Mouse (Mus musculus) CD4-positive helper T cell, adult 2 months (primary cell): ENCODE results near the gene Bdkrb2.

Source experiments
- DNase-seq: peaks from one replicate; pipeline ENCODE4 v3.0.0-alpha.2; 2012; ENCODE audit warnings: low read depth, missing footprints, low spot score

The Bdkrb2 gene

DNA sequence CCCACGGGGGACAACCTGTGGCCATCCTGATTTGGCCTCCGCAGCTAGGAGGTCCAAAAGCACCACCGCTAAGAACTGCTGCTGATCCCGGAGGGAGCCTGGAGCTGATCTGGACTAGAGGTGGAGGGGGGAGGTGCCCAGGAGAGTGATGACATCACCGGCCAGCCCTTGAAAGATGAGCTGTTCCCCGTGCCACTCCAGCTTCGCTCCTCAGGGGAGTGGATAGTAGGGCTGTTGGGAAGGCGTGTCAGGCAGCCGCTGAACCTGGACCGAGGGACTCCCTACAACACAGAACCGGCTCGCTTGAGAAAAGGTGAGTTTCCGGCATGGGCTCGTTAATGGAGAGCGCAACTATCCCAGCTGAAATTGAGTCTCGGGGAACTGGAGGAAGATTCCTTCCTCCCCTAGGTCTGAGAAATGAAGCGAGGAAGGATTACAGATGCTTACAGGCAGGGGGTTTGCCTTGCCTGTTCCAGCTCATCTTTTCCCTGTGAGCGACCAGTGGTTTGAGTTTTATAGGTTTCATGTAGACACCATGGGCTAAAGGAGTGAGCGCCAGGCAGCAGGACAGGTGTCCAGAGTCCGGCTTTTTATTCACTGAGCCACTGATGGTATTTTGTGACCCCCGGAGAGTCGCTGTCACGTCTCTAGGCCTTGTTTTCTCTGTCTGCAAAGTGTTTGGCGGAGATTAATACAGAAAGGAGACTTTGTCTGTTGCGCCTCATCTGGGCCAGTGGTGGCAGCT, at the start of gene Bdkrb2:
Bdkrb2 (plus strand) TSS at position 291 of the 745 bp plus-strand sequence.
- no peak for DNase-seq

DNA sequence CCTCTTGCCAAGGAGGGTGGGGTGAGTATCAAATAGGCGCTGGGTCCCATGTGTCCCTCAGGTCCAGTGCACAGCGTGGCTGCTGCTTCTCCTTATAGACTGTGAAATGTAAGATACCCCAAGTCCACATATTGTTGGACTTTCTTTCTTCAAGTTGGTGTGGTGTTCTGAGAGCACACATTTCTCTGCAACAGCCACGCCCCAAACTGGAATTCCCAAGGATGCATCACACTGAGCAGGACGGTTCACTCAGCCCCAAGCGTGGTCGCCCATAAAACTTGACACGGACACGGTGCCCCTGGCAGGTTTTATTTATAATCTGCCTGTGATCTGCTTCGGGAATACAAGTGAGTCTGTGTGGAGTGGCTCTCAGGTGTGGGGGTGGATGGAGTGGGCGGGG, 48.9 kb upstream of the Bdkrb2 start:
- no peak for DNase-seq

DNA sequence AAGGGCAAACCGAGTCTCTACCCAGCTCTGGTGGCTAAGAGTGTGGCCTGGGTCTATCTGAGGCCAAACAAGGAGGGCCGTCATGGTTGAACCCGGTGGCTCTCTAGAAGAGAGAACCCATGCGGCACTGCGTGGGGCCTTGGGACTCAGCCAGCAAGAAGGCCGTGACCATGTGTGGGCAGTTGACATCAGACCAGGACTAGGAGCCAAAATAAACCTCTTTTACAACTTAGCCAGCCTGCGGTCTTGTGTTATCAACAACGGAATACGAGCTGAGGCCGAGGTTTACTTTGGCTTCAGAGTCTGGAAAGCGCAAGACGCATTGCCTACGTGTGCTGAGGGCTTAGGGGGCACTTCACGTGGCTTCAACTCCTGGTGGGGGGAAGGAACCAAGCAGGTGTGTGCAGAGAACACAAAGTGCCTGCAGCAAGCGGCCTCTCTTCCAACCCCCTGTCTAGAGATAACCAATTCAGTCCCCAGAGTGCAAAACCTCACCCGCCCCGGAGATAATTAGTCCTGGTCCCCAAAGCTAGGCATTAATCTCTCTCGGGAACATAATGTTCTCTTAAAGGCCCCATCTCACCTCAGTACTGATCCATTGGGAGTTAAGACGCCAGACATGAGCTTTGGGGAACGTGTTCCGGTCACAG, 45.9 kb upstream of the Bdkrb2 start:
- no peak for DNase-seq

DNA sequence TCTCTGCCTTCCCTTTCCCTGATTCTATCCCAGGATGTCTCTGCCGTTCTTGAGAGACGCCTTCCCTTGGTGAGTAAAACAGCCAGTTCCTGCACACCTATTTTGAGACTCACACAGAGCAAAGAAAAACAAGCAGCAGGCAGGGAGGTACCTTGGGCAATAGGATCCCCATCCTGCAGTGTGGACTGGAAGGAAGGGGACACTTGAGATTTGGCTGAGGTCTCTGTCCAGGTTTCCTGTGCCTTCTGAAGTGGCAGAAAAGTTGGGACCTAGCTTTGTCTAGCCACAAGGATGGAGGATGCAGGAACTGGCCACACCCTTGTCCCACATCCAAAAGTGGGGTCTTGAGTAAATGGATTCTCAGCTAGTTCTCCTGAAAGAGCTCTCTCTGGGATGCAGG, 43.2 kb upstream of the Bdkrb2 start:
- no peak for DNase-seq

DNA sequence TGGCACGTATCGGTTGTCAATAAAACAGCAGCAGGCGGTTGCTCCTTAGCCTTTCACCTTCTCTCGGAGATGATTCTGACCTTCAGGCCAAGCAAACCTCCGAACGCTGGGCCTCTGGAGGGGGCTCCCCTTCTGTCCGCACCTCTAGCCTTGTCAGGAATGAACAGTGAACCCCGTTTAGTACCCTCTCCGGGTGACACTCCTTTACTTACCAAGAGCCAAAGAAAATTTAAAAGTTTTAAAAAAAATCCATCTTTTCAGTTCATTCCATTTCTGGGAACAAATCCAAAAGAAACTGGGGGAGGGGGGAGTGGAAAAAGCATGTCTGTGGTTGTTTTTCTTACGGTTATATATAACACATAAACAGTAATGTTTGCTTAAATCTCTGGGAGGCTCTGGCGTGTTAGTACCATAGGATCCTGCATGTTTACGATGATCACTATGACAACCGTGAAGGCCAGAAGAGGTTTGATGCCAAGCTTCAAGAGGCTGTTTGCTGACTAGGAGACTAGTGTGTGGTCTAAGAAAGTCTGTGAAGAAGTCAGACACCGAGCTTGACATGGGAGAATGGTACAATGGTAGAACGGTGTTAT, 41.8 kb upstream of the Bdkrb2 start:
- no peak for DNase-seq

DNA sequence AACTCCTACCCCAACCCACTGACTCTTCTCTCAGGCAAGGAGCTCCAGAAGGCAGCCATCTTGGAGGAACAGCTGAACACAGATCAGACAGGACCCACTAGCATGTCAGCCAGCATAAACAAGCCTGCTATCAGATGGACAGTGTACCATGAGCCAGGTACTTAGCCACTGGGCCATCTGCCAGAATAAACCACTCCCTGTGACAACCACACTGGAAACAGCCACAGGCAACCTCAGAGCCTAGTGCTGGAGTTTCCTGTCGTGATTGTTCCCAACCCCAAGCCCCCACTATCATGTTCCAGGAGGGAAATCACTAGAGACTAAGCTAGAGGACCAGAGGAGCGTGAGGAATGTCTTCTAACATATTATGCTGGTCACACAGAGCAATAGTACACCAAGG, 39.3 kb upstream of the Bdkrb2 start:
- no peak for DNase-seq

DNA sequence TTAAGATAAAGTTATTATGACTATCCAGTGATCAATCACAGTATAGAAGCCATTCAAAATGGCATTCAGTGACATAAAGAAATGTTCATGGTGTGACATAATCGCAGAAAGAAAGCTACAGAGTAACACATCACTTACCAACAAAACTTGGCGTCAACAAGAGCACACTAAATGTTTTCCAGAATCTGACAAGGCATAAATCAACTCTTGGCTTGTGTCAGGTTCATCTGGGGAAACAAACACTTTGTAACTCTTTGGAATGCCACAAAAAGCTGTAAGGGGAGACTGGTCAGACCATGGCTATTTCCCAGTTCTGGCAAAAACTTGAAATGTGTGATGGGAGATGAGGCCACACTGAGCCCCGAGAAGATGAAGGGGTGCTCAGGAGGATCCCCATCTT, 36.8 kb upstream of the Bdkrb2 start:
- DNase-seq = no peak

DNA sequence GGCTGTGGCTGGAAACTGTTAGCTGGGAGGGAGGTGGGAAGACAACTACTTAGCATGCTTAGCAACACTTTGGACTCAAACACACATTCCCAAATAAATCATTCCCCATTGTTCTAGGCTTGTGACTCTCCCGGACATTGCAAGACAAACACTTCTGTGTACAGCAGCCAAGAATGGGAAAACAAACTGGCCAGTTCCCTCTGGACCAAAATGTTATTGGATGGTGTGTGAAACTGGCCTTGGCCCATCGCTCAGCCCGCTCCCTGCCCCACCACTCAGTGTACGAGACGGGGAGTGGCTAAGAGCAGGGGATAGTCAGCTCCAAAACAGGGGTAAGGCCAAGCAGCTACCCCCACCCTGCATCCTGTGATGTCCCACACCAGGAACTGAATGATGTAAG, 36.2 kb upstream of the Bdkrb2 start:
- DNase-seq = no peak

DNA sequence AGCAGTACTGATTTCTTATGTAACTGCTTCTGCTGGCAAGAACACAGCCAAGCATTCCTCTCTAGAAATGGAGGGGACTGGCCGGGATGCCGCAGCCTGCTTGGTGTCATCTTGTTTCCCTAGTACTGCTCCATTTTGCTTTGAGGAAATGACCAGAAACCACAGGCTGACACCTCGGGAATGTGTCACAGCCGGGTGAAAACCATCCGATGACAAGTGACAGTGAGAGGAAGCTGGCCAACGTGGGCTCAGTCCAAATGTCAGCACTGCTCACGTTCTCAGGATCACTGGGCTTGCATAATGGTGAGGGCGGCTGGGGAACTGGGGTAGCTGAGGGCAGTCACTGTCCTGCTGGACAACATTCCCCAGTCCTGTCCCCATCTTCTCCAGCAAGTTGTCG, 33.5 kb upstream of the Bdkrb2 start:
- no peak for DNase-seq

DNA sequence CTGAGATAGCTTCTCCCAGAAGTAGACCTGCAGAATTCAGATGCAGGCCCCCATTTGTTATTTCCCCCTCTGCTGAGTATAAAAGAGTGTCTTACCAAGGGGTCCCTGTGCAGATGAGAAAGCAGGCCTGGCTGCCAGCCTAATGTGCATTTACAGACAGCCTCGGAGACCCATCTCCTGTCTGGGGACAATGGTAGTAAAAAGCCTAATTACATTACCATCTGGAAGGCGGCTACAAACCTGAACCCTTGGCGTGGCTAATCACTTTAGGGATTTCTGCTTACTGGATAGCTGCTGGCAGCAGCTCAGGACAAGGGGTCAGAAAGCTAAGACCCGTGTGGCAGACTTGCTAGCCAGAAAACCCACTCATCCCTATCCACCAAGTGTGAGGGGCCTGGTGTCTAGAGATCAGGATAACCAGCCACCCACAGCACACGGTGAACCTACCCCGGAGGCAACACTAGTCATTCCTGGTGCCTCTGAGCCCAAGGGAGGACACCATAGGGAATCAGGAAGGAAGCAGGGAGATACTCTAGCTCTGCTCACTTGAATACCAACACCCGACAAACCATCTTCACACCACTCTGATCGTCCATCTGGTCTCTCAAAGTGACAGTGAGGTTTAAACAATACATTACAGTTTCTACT, 31.2 kb upstream of the Bdkrb2 start:
- DNase-seq = no peak

DNA sequence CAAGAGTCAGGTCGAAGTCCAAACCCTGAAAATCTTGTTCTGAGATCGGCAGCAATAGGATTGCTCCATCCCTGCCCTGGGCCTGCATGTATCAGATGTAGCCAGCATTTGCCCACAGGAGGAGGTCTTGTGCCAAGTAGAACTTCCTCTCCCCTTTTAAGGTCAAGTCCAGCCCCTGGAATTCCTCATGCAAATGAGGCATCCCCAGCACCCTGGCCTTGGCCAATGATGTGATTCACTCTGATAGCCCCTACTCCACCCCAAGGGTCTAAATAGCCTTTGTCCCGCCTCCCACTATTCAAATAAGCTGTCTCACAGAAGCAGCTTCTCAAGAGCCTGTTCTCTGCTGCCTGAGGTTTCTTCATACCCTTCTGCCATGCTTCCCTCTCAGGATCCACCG, 28.2 kb upstream of the Bdkrb2 start:
- DNase-seq = no peak

DNA sequence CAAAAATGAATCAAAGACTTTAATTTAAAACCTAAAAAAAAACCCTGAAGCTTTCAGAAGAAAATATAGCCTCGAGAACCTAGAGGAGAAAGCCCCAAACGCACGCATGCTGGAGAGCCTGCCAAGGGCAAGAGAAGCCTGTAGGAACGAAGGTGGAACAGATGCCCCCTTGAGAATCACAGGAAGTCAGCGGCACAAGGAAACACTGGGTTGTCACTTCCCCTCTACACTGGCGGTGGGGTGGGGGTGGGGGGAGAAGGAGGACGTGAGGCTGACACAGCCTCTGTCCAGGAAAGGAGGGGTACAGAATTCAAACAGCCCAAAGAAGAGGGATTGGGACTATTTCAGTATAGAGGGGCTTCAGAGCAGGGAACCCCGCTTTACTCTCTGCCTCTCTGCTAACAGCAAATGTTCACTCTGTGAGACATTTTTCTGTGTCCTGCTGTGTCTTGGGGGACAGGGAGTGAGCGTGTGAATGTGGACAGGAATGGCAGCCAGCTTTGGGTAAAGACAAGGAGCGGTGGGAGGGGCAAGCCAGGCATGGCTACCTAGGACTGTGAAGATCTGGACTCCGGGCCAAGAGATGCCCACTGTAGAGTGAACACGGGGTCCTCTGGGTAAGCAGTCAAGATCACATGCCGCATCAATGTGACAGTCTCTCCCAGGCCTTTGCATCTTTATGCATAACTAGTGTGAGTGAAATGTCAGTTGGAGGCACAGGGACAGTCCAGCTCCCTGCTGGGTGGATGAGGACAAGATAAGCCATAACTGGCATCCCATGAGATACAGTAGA, 26.9 kb upstream of the Bdkrb2 start:
- DNase-seq = no peak

DNA sequence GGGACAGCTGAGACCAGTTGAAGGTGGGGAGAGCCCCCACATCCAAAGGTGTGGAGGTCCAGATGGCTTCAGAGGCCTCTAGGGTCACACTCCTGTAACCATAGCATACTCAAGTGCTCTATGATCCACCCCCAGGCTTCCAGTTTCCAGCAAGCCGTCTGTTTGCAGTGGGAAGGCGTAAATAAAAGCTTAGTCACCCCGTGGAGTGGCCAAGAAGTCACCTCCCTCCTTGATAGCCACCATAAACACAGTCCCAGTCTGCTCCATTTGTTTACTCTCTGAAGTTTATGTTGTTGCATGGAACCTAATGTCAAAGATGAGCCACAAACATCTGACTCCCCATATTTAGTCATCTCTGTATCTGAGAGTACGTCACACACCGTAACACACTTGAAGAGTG, 25.9 kb upstream of the Bdkrb2 start:
- peak; percentile 22 for DNase-seq

DNA sequence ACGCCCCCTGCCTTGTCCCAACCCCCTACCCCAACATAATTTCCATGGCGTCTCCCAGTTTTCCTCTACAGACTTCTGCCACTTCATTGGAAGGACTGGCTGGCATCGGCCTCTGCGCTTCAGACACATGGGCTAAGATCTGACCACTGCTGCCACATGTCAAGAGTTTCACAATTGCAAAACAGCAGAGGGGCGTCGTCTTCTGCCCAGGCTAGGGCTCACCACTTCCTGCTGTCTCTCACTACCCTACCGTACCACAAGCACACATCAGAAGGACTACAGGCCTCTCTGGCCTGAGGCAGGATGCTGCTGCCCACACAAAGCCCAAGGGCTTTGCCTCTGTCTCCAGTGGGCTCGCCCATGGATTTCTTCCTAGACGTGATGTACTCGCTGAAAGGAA, 23.4 kb upstream of the Bdkrb2 start:
- peak; percentile 30 for DNase-seq

DNA sequence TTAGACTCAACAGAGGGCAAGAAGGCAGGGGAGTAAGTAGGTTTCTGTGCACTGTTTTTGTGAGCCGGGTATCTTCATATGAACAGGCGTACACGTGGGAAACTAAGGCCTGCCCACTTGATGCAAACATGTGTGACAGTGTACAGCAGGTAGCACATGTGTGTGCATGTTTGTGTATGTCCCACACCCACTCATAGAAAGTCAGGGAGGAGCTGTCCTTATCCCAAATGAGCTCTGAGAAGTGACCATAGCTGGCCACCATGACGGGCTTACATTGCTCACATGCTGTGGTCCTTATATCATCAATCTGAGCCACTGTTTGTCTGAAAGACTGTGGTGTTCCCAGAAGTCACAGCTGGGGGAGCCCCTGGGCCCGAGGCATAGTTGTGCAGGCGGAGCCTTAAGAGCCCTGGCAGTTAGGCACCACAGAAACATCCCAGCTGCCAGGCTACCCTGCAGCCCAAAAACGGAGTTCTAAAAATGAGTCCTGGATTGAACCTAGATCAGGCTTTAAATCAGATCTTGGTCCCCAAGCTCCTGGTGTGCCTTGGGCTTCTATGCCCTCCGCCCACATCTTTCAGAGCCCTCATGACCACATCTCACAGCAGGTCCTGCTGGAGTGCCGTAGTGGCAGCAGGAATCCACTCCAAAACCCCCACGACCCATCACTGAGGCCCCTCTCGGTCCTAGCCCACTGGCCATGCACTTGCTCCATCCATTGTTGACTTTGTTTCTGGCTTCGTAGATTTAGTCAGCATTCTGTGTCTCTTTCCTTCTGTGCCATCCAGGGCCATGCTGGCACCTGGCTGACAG, 21.2 kb upstream of the Bdkrb2 start:
- DNase-seq = no peak

DNA sequence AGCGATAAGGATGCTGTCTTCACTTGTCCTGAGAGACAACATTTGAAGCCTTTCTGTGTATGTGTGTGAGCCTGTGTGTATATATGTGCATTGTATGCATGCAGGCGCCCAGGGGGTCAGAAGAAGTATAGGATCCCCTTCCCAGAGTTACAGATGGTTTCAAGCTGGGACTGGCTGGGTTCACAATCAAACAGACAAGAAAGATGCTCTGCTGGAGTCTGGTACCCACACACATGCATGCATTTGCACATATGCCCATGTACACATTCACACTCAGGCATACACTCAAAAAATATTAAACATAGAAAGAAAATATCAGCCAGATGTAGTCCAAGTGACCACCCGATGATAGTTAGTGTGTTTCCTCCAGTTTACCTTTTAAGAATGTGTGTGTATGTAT, 20.5 kb upstream of the Bdkrb2 start:
- DNase-seq = no peak

DNA sequence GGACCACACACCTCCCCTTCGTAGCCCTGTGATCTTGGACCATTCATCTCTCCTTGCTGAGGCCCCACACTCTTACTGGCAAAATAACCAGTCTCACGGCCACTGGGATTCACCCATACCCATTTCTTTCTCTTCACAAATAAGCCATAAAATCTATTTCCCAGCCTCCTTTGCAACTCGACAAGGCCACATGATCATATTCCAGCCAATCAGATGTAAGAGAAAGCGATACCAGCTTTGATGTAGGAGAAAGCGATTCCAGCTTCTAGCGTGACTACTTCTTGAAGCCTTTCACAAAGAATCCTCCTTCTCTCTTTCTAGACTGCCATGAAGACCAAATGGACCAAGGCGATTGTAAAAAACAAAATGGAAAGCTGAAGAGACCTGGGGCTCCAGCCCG, 19.9 kb upstream of the Bdkrb2 start:
- DNase-seq = no peak

DNA sequence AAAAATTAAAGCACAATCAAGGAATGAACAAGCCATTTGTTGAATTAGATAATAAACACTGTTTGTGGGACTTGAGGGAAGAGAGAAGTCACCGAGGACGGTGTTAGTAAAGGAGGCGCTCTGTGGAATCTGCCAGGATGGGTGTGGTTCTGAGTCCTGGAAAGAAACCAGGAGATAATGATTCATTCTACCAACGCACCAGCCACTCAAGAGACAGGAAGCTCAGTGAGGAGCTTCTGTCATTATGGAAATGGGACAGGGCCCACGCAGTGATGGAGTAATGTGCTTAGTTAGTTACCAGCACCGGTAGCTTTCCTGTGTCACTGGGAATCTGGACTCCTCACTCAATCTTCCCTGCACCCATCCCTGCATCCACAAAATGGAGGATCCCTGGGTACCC, 19.3 kb upstream of the Bdkrb2 start:
- no peak for DNase-seq

DNA sequence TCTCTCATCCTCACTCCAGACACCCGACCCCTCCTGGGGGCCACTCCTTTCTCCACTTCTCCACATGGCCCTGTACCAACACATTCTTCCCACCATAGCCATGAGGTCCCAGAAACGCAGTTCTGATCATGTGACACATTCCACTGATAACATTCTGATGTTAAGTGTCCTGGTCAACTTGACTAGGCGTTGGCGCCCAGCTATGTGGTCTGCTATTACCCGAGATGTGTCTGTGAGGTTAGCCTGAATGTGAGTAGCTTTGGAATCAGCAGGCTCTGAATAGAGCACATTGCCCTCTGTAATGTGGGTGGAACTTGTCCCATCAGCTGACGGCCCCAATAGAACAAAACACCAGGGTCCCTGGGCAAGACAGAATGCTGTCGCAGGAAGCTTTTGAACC, 18.2 kb upstream of the Bdkrb2 start:
- no peak for DNase-seq

DNA sequence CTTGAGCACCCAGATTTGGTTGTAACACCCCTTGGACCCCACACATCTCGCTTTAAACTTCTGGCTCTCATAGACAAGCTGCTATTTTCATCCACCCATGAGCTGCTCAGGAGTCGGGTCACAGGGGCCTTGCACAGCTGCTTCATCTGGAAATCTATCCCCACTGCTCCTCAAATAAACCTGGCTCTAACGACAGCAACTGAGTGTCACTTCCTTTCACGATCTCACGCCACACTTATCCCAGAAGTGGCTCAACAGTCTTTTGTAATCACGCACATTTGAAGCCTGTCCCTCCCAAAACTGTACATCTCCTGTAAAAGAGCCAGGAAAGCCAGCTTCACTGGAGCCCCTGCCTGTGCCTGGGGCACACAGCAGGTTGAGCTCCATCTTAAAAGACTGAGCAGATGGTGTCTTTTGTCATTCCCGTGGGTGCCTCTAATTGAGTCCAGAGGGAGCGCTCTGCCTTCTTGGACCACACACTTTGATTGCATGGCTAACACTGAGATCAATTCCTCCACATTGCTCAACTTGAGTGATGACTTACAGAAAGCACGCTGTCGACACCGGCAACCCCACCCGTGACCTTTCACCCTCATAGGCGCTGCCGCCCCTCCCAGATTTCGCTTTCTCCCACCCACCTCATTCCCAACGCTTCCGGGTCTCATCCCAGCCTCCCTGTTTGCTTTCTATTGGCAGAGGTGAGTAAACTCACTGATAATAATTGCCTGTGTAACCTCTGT, 17.2 kb upstream of the Bdkrb2 start:
- no peak for DNase-seq
